Mouse (Mus musculus): ENCODE data around the gene Agap1.

Gene Agap1

DNA sequence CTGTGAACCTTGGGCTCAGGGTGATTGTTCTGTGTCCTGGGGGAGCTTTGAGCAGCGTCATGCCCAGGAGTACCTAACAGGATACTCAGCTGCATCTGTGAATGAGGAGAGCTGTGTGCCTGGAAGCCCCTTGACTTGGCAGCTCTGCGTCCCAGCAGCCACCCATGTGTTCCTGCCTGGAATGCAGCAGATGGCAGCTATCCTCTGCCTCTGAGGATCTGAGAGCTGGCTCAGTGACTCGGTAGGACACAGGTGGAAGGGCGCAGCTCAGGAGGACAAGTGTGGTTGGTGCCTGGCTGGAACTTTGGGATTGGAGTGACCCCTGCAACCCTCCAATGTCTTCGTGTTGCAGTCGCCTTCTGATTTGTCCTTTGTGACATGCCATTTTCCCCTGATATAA lies 156.9 kb downstream of the Agap1 start:
- no peak for DNase-seq (ENCODE audit: extremely low spot score, low spot score)

DNA sequence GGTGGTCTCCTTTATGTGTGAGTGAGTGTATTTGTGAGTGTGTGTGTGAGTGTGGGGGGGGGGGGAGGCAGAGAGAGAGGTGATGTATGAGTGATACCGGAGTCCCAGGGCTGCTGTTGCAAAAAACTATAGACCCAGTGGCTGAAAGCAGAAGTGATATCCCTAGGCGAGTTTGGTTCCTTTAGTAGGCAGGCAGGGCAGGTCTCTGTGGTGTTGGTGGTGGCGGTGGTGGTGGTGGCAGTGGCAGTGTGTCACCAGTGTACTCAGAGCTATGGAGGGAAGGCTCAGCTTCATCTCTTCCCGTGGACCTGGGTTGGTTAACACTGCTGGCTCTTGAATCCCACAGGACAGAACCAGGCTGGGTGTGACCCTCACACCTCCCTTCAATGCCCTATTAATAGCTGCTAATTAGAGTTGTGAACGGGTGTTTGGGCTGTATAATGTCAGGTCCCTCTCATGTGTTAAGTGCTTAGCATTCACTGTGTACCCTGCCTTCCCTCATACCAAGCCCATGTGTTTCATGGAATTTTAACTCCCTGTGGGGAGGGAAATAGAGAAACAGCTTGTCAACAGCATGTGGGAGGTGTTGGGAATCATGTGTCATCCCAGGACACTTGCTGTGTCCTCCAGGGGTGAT lies 158.7 kb downstream of the Agap1 start:
- DNase-seq (ENCODE audit: extremely low spot score, low spot score), result no peak

DNA sequence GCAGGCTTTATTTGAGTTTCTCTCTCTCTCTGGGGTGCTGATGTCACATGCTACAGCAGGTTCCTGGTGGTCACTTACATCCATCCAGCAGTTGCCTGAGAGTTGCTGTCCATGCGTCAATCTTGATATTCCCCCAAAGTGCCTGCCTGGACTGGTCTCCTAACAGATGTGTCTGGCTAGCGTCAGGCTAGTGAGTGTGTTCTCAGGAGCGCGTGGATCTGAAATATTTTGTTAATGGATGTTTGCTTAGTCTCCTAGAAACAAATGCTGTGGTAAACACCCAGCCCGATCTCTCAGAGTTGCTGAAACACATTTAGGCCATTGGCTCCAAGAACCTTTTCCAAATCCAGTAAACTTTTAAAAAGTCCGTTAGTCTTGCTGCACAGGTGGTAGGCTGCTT lies 161.9 kb downstream of the Agap1 start:
- DNase-seq (ENCODE audit: extremely low spot score, low spot score), result no peak

DNA sequence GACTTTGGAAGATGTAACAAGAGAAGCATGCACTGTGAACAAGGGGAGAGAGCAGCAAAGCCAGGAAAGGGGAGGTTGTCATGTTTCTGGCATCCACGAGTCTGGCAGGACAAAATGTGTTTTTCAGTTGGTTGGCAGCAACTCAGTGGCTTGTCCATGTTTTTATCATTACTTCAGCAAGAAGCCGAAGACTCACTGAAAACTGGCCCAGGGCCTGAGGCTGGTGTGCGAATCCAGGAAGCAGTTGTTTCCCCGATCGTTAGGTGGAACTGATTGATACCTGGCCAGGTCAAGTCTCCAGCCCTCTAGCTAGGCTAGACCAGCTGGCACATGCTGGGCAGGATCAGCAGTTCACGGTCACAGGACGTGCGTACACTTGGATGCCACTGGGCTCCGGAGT lies 162.7 kb downstream of the Agap1 start:
- no peak for DNase-seq (ENCODE audit: extremely low spot score, low spot score)

DNA sequence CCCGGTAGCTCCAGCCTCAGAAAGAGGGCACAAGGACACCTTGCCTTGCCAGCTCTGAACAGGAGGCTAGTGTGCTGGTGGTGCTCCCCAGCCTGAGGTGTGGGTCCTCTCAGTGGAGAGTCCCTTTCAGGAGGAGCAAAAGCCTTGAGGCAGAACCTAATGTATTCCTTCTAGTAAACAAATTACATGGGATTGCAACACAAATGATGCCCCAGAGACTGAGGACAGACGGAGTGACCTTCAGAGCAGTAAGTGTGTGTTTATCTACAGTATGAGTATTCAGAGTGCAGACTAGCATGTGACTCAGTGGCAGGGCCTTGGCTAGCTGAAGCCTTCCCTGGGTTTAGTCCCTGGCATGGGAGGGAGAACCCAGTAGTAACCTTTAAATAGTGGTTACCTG lies 165.4 kb downstream of the Agap1 start:
- DNase-seq (ENCODE audit: extremely low spot score, low spot score), result no peak

- no peak for DNase-seq (ENCODE audit: extremely low spot score, low spot score)
These were observed 166.6 kb downstream of the Agap1 start for GRCm38 (mm10) chr1:89621014-89621791.

GRCm38 (mm10) chr1:89621952-89622351 lies 167.3 kb downstream of the Agap1 start:
- no peak for DNase-seq (ENCODE audit: extremely low spot score, low spot score)

DNA sequence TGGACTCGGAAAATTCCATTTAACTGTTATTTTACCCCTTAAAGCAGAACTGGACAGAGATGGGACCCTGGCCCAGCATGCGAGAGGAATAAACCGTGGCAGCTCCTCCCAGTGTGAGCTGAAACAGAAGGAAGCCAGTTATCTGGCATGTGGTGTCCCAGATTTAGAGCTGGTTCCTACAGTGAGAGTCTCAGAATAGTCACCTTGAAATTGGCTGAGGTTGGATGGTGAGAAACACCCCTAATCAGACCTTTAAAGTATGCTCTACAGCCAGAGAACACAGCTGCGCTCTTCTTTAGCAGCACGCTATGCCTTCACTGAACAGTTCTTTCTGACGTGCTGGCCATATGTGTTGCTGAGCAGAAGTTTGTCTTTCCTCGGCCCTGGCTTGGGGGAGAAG lies 168.2 kb downstream of the Agap1 start:
- DNase-seq (ENCODE audit: extremely low spot score, low spot score), result no peak

GRCm38 (mm10) chr1:89625312-89625711 lies 170.7 kb downstream of the Agap1 start:
- DNase-seq (ENCODE audit: extremely low spot score, low spot score), result no peak

GRCm38 (mm10) chr1:89625967-89626366 lies 171.4 kb downstream of the Agap1 start:
- DNase-seq (ENCODE audit: extremely low spot score, low spot score), result no peak

GRCm38 (mm10) chr1:89626940-89627339 lies 172.3 kb downstream of the Agap1 start:
- no peak for DNase-seq (ENCODE audit: extremely low spot score, low spot score)

- no peak for DNase-seq (ENCODE audit: extremely low spot score, low spot score)
These were observed 173.0 kb downstream of the Agap1 start for GRCm38 (mm10) chr1:89627650-89628049.

DNA sequence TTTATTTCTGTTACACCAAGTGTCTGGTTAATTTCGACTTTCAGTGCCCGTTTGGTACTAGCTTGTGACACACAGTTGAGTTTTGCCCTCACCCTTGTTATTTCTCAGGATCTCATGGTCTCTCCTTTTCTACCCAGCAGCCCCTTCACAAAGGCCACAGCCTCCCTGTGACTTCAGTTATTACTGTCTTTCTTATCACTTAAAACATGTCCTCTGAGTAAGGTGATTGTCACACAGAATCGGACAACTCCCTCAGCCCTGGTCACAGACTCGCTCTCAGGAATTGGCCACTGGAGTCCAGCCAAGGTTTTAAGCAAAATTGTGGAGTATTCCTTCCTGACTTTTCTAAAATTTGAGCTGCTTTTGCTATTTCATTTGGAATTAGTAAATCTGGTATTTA lies 176.2 kb downstream of the Agap1 start:
- no peak for DNase-seq (ENCODE audit: extremely low spot score, low spot score)

DNA sequence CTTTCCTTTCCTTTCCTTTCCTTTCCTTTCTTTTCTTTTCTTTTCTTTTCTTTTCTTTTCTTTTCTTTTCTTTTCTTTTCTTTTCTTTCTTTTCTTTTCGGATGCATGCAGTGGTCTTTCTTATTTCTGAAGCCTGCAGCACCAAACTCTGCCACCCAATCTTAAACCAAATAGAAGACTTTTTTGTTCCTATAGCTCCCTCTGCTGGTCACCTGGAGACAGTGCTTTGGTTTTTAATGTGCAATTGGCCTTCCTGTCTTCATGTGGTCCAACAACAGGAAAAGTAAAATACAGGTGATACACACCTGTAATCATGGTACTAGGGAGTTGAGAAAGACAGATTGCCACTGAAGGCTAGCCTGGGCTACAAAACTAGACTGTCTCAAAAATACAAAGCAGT lies 177.1 kb downstream of the Agap1 start:
- no peak for DNase-seq (ENCODE audit: extremely low spot score, low spot score)

DNA sequence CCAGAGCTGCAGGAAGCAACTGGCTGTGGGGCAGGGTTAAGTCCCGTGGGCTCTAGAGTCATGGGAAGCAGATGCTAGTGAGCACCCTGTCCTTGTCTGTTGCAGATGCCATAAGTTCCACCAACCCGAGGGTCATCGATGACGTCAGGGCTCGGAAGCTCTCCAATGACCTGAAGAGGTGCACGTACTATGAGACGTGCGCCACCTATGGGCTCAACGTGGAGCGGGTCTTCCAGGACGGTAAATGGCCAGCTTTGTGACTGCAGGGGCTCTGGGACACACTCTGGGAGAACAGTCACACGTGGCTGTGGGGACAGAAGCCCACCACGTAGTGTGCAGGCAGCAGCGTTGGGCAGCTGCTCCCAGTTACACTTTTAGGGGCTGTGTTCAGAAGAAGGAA lies 179.4 kb downstream of the Agap1 start:
- no peak for DNase-seq (ENCODE audit: extremely low spot score, low spot score)

- DNase-seq (ENCODE audit: extremely low spot score, low spot score), result no peak
These were observed 180.5 kb downstream of the Agap1 start for GRCm38 (mm10) chr1:89635131-89635530.

DNA sequence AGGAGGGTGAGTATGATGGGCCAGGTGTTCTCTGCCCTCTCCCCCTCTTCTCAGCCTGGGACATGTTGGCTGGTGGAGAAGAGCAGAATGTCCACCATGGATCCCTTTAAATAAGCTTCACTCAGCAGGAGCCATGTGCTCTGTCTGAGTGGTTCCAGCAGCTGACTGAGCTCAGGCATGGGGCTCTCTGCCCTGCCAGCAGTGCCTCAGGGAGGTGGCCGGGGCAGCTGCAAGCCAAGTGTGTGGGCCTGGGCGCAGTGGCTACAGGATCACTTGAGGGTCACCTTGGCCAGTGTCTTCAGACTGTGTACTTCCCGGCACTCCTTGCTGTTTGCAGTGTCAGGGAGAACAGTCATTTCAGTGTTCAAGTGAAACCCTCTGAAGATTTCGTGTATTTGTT lies 183.1 kb downstream of the Agap1 start:
- no peak for DNase-seq (ENCODE audit: extremely low spot score, low spot score)

- peak; percentile 30 for DNase-seq (ENCODE audit: extremely low spot score, low spot score)
These were observed 189.0 kb downstream of the Agap1 start for GRCm38 (mm10) chr1:89643445-89644100.

DNA sequence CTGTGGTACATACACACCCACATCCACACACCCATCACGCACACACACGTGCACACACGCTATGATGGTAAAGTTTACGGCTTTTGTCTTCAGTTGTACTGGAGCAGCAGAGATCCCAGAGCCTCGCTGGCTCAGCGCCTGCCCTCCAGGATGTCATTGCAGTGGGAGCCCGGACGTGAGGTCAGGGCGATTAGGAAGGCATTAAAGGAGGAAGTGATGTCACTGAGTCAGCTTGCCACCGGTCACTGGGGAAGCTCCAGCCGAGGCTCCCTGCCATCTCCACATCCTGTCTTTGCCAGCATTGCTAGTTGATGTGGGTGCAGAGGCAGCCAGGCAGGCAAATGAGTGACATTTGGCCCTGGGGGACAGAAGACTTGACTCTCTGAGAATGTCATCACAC lies 189.5 kb downstream of the Agap1 start:
- DNase-seq (ENCODE audit: extremely low spot score, low spot score), result no peak

DNA sequence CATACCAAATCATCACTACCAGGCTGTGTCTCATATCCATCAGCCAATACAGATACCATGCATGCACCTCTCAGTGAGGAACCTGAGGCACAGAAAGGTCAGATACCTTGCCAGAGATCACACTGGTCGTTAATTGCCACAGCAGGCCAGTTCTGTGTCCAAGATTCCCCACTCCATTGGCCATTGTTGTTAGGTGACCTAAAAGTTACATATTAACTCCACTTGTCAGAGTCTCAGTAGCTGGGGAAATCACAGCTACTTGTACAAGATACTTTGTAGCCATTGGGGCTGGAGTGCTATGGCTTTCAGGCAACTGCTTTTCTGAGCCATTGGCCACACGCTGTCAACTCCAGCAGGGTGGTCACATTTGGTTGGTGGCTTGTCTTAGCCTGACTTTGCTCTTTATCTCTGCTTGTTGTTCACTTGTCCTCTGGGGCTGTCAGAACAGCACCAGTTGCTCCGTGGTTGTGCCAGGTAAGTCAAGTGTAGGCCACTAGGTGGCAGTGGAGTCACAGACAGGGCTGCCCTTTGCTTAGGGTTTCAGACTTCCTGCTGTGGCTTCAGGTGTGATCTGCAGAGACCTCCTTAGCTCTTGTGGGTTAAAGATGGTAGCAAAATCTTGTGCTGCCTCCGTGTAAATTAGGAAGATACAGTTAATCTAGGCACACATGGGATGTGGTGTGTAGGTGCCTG lies 191.9 kb downstream of the Agap1 start:
- DNase-seq (ENCODE audit: extremely low spot score, low spot score), result peak; percentile 66

- DNase-seq (ENCODE audit: extremely low spot score, low spot score), result no peak
These were observed 192.9 kb downstream of the Agap1 start for GRCm38 (mm10) chr1:89647505-89647904.

GRCm38 (mm10) chr1:89650557-89650956 lies 196.0 kb downstream of the Agap1 start:
- DNase-seq (ENCODE audit: extremely low spot score, low spot score), result no peak
